Mouse (Mus musculus): ENCODE measurements at regions not wholly inside any gene's neighbourhood (a gene's known extent, or its start where the extent isn't known, plus 50 kb on each side); places are given as distances from the start of the nearest gene placed in this dataset.

GRCm38 (mm10) chr15:16404077-16404476 lies 324.5 kb upstream of the Cdh9 start:
- Histone ChIP-seq H3K4me1 (replicated peaks; ENCODE audit: low read depth, low read length) (no peaks in the 10 kb centered on the region), H3K9me3 (ENCODE audit: low read length) (no peaks in the 10 kb centered on the region), H3K36me3 (ENCODE audit: insufficient read depth, low read length) (no peaks in the 10 kb centered on the region), H3K4me3 (replicated peaks; ENCODE audit: low read length) (no peak overlapping the region), H3K27me3 (ENCODE audit: insufficient read depth, low read length) (no peaks in the 10 kb centered on the region)
- no peak for TF ChIP-seq POU5F1 (IDR thresholded peaks at IDR 0.05; ENCODE audit: borderline replicate concordance, low read length)
- TF ChIP-seq CTCF (conservative IDR thresholded peaks at IDR 0.05; ENCODE audit: low read length): no peak
- no peak for TF ChIP-seq NANOG (IDR thresholded peaks at IDR 0.05; ENCODE audit: borderline replicate concordance, low read length)

DNA sequence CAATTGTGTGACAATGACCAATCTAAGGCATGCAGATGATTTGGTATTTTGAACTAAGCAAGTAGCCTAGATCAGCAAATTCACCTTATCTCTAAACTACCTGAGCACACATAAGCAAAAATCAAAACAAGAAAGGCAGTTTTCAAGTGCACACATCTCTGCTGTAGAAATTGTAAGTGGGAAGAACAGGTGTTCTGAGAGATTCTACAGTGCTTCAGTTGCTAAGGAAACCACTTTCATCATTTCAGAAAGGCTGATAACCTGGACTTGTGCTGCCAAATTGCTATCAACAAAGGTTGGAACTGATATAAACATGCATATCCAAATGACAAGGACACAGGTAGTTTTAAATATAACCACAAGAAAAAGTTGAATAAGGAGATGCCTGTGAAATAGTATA lies 322.4 kb upstream of the Cdh9 start:
- no peaks in the 10 kb centered on the region for H3K4me1 ChIP-seq (replicated peaks; ENCODE audit: low read depth, low read length)
- H3K4me3 ChIP-seq (replicated peaks; ENCODE audit: low read length): no peak overlapping the region
- no peaks in the 10 kb centered on the region for H3K27me3 ChIP-seq (ENCODE audit: insufficient read depth, low read length)
- no peaks in the 10 kb centered on the region for H3K36me3 ChIP-seq (ENCODE audit: insufficient read depth, low read length)
- TF ChIP-seq POU5F1 (IDR thresholded peaks at IDR 0.05; ENCODE audit: borderline replicate concordance, low read length) (no peak), CTCF (conservative IDR thresholded peaks at IDR 0.05; ENCODE audit: low read length) (no peak), NANOG (IDR thresholded peaks at IDR 0.05; ENCODE audit: borderline replicate concordance, low read length) (no peak)
- H3K9me3 ChIP-seq (ENCODE audit: low read length): no peaks in the 10 kb centered on the region

GRCm38 (mm10) chr15:16411686-16412085 lies 316.9 kb upstream of the Cdh9 start:
- H3K36me3 ChIP-seq (ENCODE audit: insufficient read depth, low read length): no peaks in the 10 kb centered on the region
- no peaks in the 10 kb centered on the region for H3K27me3 ChIP-seq (ENCODE audit: insufficient read depth, low read length)
- no peak overlapping the region for H3K4me3 ChIP-seq (replicated peaks; ENCODE audit: low read length)
- no peaks in the 10 kb centered on the region for H3K4me1 ChIP-seq (replicated peaks; ENCODE audit: low read depth, low read length)
- no peaks in the 10 kb centered on the region for H3K9me3 ChIP-seq (ENCODE audit: low read length)
- TF ChIP-seq POU5F1 (IDR thresholded peaks at IDR 0.05; ENCODE audit: borderline replicate concordance, low read length) (no peak), CTCF (conservative IDR thresholded peaks at IDR 0.05; ENCODE audit: low read length) (no peak), NANOG (IDR thresholded peaks at IDR 0.05; ENCODE audit: borderline replicate concordance, low read length) (no peak)

- H3K27me3 ChIP-seq (ENCODE audit: insufficient read depth, low read length): no peaks in the 10 kb centered on the region
- no peaks in the 10 kb centered on the region for H3K36me3 ChIP-seq (ENCODE audit: insufficient read depth, low read length)
- no peaks in the 10 kb centered on the region for H3K9me3 ChIP-seq (ENCODE audit: low read length)
- H3K4me1 ChIP-seq (replicated peaks; ENCODE audit: low read depth, low read length): no peaks in the 10 kb centered on the region
- no peak for TF ChIP-seq NANOG (IDR thresholded peaks at IDR 0.05; ENCODE audit: borderline replicate concordance, low read length)
- TF ChIP-seq POU5F1 (IDR thresholded peaks at IDR 0.05; ENCODE audit: borderline replicate concordance, low read length): no peak
- no peak for TF ChIP-seq CTCF (conservative IDR thresholded peaks at IDR 0.05; ENCODE audit: low read length)
- H3K4me3 ChIP-seq (replicated peaks; ENCODE audit: low read length): no peak overlapping the region
These were observed 310.8 kb upstream of the Cdh9 start for GRCm38 (mm10) chr15:16417719-16418118.

DNA sequence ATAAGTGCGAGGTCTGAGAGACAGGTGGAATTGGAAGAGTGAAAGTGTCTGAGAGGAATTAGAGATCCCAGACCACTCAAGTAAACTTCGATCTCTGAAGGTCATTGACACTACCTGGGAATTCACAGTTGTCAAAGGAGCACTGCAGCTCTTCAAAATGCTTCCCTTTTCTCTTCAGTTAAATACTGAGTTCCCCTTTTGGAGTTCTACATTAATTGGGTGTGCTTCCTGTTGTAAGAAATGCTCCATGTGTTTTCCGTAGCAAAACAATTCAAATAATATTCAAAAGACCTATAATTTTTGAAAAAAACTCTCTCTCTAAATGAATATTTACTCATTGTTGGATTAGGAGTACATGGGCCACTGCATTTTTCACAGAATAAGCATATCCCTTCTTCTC lies 305.5 kb upstream of the Cdh9 start:
- Histone ChIP-seq H3K9me3 (ENCODE audit: low read length) (no peaks in the 10 kb centered on the region), H3K36me3 (ENCODE audit: insufficient read depth, low read length) (no peaks in the 10 kb centered on the region), H3K27me3 (ENCODE audit: insufficient read depth, low read length) (no peaks in the 10 kb centered on the region), H3K4me3 (replicated peaks; ENCODE audit: low read length) (no peak overlapping the region), H3K4me1 (replicated peaks; ENCODE audit: low read depth, low read length) (peaks cover 5% of the 10 kb centered on the region; the same call in 1 of the 2 replicates)
- no peak for TF ChIP-seq POU5F1 (IDR thresholded peaks at IDR 0.05; ENCODE audit: borderline replicate concordance, low read length)
- TF ChIP-seq NANOG (IDR thresholded peaks at IDR 0.05; ENCODE audit: borderline replicate concordance, low read length): no peak
- no peak for TF ChIP-seq CTCF (conservative IDR thresholded peaks at IDR 0.05; ENCODE audit: low read length)

DNA sequence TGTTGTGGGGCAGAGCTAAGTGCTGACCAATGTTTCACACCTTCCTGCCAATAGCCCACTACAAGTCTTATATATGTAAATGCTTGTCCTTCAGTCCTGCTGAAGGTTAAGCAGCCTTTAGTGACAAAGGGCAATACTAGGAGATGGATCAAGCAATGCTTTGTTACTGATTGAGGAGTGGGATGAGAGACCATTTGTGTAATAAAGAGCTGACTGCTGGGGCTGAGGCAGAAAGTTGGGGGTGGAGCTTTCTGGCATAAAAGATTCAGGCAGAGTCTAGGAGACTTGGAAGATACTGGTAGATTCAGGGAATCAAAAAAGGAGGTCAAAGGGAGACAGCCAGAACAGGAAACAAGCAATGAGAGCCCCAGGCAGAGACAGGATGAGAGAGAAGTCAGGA lies 281.9 kb upstream of the Cdh9 start:
- Histone ChIP-seq H3K4me3 (replicated peaks; ENCODE audit: low read length) (no peak overlapping the region), H3K4me1 (replicated peaks; ENCODE audit: low read depth, low read length) (peaks cover 3% of the 10 kb centered on the region), H3K36me3 (ENCODE audit: insufficient read depth, low read length) (peaks cover 3% of the 10 kb centered on the region; the same call in 1 of the 2 replicates), H3K27me3 (ENCODE audit: insufficient read depth, low read length) (no peaks in the 10 kb centered on the region), H3K9me3 (ENCODE audit: low read length) (peaks cover 16% of the 10 kb centered on the region)
- no peak for TF ChIP-seq CTCF (conservative IDR thresholded peaks at IDR 0.05; ENCODE audit: low read length)
- TF ChIP-seq POU5F1 (IDR thresholded peaks at IDR 0.05; ENCODE audit: borderline replicate concordance, low read length): peak; percentile 52; the same call in 1 of the 2 replicates
- peak; percentile 95 for TF ChIP-seq NANOG (IDR thresholded peaks at IDR 0.05; ENCODE audit: borderline replicate concordance, low read length)

- Histone ChIP-seq H3K4me3 (replicated peaks; ENCODE audit: low read length) (no peak overlapping the region), H3K9me3 (ENCODE audit: low read length) (peaks cover 15% of the 10 kb centered on the region), H3K36me3 (ENCODE audit: insufficient read depth, low read length) (no peaks in the 10 kb centered on the region), H3K27me3 (ENCODE audit: insufficient read depth, low read length) (no peaks in the 10 kb centered on the region), H3K4me1 (replicated peaks; ENCODE audit: low read depth, low read length) (no peaks in the 10 kb centered on the region)
- no peak for TF ChIP-seq CTCF (conservative IDR thresholded peaks at IDR 0.05; ENCODE audit: low read length)
- peak; percentile 27; the same call in 1 of the 2 replicates for TF ChIP-seq NANOG (IDR thresholded peaks at IDR 0.05; ENCODE audit: borderline replicate concordance, low read length)
These were observed 237.3 kb upstream of the Cdh9 start for GRCm38 (mm10) chr15:16491238-16491637.

DNA sequence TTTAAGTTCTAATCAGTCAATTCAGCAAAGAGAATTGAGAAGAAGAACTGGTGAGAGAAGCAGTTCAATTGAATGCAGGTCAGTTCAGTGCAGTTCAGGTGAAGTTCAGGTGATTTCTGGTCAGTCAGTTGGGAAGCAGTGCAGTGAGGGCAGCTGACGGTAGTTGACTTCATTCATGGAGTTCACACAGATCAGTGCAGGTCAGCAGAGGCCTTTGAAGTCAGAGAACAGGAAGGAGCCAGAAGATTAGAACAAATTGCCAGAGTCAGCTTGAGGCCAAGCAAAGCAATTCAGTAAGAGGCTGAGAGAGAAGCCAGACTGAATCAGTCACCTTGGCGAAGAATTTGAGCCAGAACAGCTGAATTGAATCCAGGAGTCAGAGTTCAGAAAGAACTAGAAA lies 235.7 kb upstream of the Cdh9 start:
- Histone ChIP-seq H3K36me3 (ENCODE audit: insufficient read depth, low read length) (no peaks in the 10 kb centered on the region), H3K4me3 (replicated peaks; ENCODE audit: low read length) (no peak overlapping the region), H3K27me3 (ENCODE audit: insufficient read depth, low read length) (no peaks in the 10 kb centered on the region), H3K9me3 (ENCODE audit: low read length) (peaks cover 14% of the 10 kb centered on the region), H3K4me1 (replicated peaks; ENCODE audit: low read depth, low read length) (no peaks in the 10 kb centered on the region)
- TF ChIP-seq NANOG (IDR thresholded peaks at IDR 0.05; ENCODE audit: borderline replicate concordance, low read length) (no peak), POU5F1 (IDR thresholded peaks at IDR 0.05; ENCODE audit: borderline replicate concordance, low read length) (no peak), CTCF (conservative IDR thresholded peaks at IDR 0.05; ENCODE audit: low read length) (no peak)

GRCm38 (mm10) chr15:16520556-16520955 lies 208.0 kb upstream of the Cdh9 start:
- H3K27me3 ChIP-seq (ENCODE audit: insufficient read depth, low read length): no peaks in the 10 kb centered on the region
- no peaks in the 10 kb centered on the region for H3K4me1 ChIP-seq (replicated peaks; ENCODE audit: low read depth, low read length)
- H3K4me3 ChIP-seq (replicated peaks; ENCODE audit: low read length): no peak overlapping the region
- H3K9me3 ChIP-seq (ENCODE audit: low read length): no peaks in the 10 kb centered on the region
- TF ChIP-seq CTCF (conservative IDR thresholded peaks at IDR 0.05; ENCODE audit: low read length) (no peak), NANOG (IDR thresholded peaks at IDR 0.05; ENCODE audit: borderline replicate concordance, low read length) (no peak), POU5F1 (IDR thresholded peaks at IDR 0.05; ENCODE audit: borderline replicate concordance, low read length) (no peak)
- H3K36me3 ChIP-seq (ENCODE audit: insufficient read depth, low read length): no peaks in the 10 kb centered on the region
